Mouse (Mus musculus): ENCODE data around the gene Usp18. TPM values are rescaled to one million over a fixed set of nuclear protein-coding genes. Genes with fewer than 3 reads are reported as not detected.

Gene Usp18
- polyA plus RNA-seq (2012; rRNA removed) (2.6 and 2.9 TPM in 2 replicates), polyA plus RNA-seq (2014; fragmentation: Nextera tagmentation; extraction: Ambion mirVana) (5.4 and 6.0 TPM in 2 replicates)

- TF ChIP-seq EP300 (IDR thresholded peaks at IDR 0.05; ENCODE audit: low read depth) (peak; percentile 72), CTCF (IDR thresholded peaks at IDR 0.05; ENCODE audit: low read depth) (no peak)
- Histone ChIP-seq H3K36me3 (replicated peaks; ENCODE audit: control insufficient read depth, insufficient read depth, low read depth) (no peaks in the 10 kb centered on the region), H3K27ac (peak within 1 kb of the TSS; percentile 5; the same call in 1 of the 2 replicates), H3K27me3 (ENCODE audit: control insufficient read depth, insufficient read depth, low read length) (no peaks in the 10 kb centered on the region), H3K4me3 (ENCODE audit: insufficient read depth in 1 of 2, low read depth in 2 of 2, low read length in 2 of 2) (peak within 1 kb of the TSS; percentile 64 to 82), H3K4me1 (replicated peaks; ENCODE audit: control insufficient read depth in 2 of 2, insufficient read depth in 2 of 2, low read length in 1 of 2) (peaks cover 5 to 22% of the 10 kb centered on the region in 2 experiments; a peak in 3 of 4 replicates), H3K9me3 (ENCODE audit: control insufficient read depth, low read length) (no peaks in the 10 kb centered on the region), H3K4me2 (ENCODE audit: low read depth) (peak within 1 kb of the TSS; percentile 75), H3K9ac (replicated peaks) (peak within 1 kb of the TSS; percentile 68)
- ATAC-seq (ENCODE audit: insufficient read depth): peak; percentile 86
- 3% methylated on average over 35 of the region's 35 CpGs for WGBS (ENCODE audit: insufficient replicate concordance)
- peak; percentile 63 to 76 (median 70) for DNase-seq (ENCODE audit: low read depth in 3 of 3, low spot score in 3 of 3)
Measured at GRCm38 (mm10) chr6:121245127-121246036, at the start of gene Usp18. Gene Usp18 (plus strand): TSS chr6:121245906.

DNA sequence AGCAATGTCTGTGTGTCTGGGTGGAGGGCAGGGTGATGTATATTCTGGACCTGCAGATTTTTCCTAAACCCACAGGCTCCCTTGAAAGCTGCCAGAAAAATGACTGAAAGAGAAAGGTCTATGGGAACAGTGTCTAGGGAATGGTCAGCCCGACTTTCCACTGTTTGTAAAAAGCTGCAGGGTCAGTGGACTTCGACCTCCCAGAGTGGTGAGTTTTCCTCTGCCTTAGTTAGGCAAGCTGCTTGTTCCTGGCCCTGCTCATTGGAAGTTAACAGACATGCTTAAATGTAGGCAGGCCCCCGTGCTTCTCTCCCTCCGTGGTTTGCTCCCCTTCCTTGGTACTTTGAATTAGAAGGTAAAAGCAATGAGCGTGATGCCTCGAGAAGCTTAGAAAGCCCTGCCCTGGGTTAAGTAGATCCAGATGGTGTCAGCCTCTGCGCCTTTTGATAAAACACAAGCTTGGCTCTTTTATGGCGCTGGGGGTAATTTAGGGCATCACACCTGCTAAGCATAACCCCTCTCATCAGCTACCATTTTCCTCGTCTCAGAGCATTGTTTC lies 47.8 kb upstream of the Usp18 start:
- ATAC-seq (ENCODE audit: insufficient read depth) (peak; percentile 51; the same call in 1 of the 2 replicates), DNase-seq (ENCODE audit: low read depth in 3 of 3, low spot score in 3 of 3) (no peak)
- H3K27me3 ChIP-seq (ENCODE audit: control insufficient read depth, insufficient read depth, low read length): no peaks in the 10 kb centered on the region
- WGBS (ENCODE audit: insufficient replicate concordance): 59% methylated on average over 9 of the region's 9 CpGs
- no peak overlapping the region for H3K4me2 ChIP-seq (ENCODE audit: low read depth)
- no peak overlapping the region for H3K4me3 ChIP-seq (ENCODE audit: insufficient read depth in 1 of 2, low read depth in 2 of 2, low read length in 2 of 2)
- H3K4me1 ChIP-seq (replicated peaks; ENCODE audit: control insufficient read depth in 2 of 2, insufficient read depth in 2 of 2, low read length in 1 of 2): peaks cover 0 to 4% of the 10 kb centered on the region in 2 experiments; a peak in 2 of 4 replicates
- TF ChIP-seq CTCF (IDR thresholded peaks at IDR 0.05; ENCODE audit: low read depth): no peak
- no peak for TF ChIP-seq EP300 (IDR thresholded peaks at IDR 0.05; ENCODE audit: low read depth)
- no peaks in the 10 kb centered on the region for H3K36me3 ChIP-seq (replicated peaks; ENCODE audit: control insufficient read depth, insufficient read depth, low read depth)
- no peak overlapping the region; the same call in 1 of the 2 replicates for H3K27ac ChIP-seq
- H3K9me3 ChIP-seq (ENCODE audit: control insufficient read depth, low read length): no peaks in the 10 kb centered on the region
- H3K9ac ChIP-seq (replicated peaks): no peak overlapping the region

DNA sequence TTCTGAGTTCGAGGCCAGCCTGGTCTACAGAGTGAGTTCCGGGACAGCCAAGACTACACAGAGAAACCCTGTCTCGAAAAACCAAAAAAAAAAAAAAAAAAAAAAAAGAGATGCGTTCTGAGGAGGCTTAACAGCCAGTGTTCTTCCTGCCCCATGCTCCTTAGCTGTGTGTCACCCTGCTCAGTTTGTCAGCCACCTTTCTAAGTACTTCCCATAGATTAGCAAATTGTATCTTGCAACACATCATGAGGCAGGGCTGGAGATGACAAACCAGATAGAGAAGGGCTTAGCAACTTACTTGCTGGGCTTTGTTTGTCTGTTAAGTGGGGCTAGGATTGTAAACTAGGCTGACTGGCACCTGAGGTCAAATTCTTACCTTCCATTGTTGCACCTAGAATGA lies 45.2 kb upstream of the Usp18 start:
- H3K4me1 ChIP-seq (replicated peaks; ENCODE audit: control insufficient read depth in 2 of 2, insufficient read depth in 2 of 2, low read length in 1 of 2): peaks cover 0 to 4% of the 10 kb centered on the region in 2 experiments; a peak in 2 of 4 replicates
- no peaks in the 10 kb centered on the region for H3K27me3 ChIP-seq (ENCODE audit: control insufficient read depth, insufficient read depth, low read length)
- no peak overlapping the region for H3K4me2 ChIP-seq (ENCODE audit: low read depth)
- no peak overlapping the region for H3K9ac ChIP-seq (replicated peaks)
- no peaks in the 10 kb centered on the region for H3K36me3 ChIP-seq (replicated peaks; ENCODE audit: control insufficient read depth, insufficient read depth, low read depth)
- no peak overlapping the region for H3K4me3 ChIP-seq (ENCODE audit: insufficient read depth in 1 of 2, low read depth in 2 of 2, low read length in 2 of 2)
- no peak for ATAC-seq (ENCODE audit: insufficient read depth)
- DNase-seq (ENCODE audit: low read depth in 3 of 3, low spot score in 3 of 3): no peak
- H3K9me3 ChIP-seq (ENCODE audit: control insufficient read depth, low read length): no peaks in the 10 kb centered on the region
- H3K27ac ChIP-seq: no peak overlapping the region
- TF ChIP-seq CTCF (IDR thresholded peaks at IDR 0.05; ENCODE audit: low read depth) (no peak), EP300 (IDR thresholded peaks at IDR 0.05; ENCODE audit: low read depth) (no peak)
- 57% methylated on average over 3 of the region's 4 CpGs for WGBS (ENCODE audit: insufficient replicate concordance)

GRCm38 (mm10) chr6:121202026-121202425 lies 43.7 kb upstream of the Usp18 start:
- DNase-seq (ENCODE audit: low read depth in 3 of 3, low spot score in 3 of 3): no peak
- ATAC-seq (ENCODE audit: insufficient read depth): no peak
- H3K27me3 ChIP-seq (ENCODE audit: control insufficient read depth, insufficient read depth, low read length): no peaks in the 10 kb centered on the region
- H3K4me1 ChIP-seq (replicated peaks; ENCODE audit: control insufficient read depth in 2 of 2, insufficient read depth in 2 of 2, low read length in 1 of 2): peaks cover 0 to 4% of the 10 kb centered on the region in 2 experiments; a peak in 2 of 4 replicates
- no peak overlapping the region for H3K4me3 ChIP-seq (ENCODE audit: insufficient read depth in 1 of 2, low read depth in 2 of 2, low read length in 2 of 2)
- no peak overlapping the region for H3K9ac ChIP-seq (replicated peaks)
- H3K9me3 ChIP-seq (ENCODE audit: control insufficient read depth, low read length): no peaks in the 10 kb centered on the region
- TF ChIP-seq EP300 (IDR thresholded peaks at IDR 0.05; ENCODE audit: low read depth) (no peak), CTCF (IDR thresholded peaks at IDR 0.05; ENCODE audit: low read depth) (no peak)
- no peak overlapping the region for H3K27ac ChIP-seq
- H3K4me2 ChIP-seq (ENCODE audit: low read depth): no peak overlapping the region
- 79% methylated on average over 5 of the region's 5 CpGs for WGBS (ENCODE audit: insufficient replicate concordance)
- no peaks in the 10 kb centered on the region for H3K36me3 ChIP-seq (replicated peaks; ENCODE audit: control insufficient read depth, insufficient read depth, low read depth)

DNA sequence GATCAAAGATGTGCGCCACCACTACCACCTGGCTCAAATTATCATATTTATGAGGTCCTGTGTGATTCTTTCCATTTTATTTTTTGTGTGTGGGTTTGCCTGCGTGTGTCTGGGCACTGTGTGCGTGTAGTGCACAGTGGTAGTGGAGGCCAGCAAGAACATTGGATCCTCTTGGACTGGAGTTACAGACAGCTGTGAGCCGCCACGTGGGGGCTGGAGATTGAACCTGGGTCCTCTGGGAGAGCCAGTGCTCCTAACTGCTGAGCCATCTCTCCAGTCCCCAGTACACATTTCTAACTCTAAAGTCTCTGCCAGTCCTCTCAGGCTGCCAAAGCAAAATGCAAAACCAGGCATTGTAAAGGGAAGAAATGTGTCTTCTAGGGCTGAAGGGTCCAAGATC lies 39.2 kb upstream of the Usp18 start:
- 76% methylated on average over 5 of the region's 5 CpGs for WGBS (ENCODE audit: insufficient replicate concordance)
- no peaks in the 10 kb centered on the region for H3K4me1 ChIP-seq (replicated peaks; ENCODE audit: control insufficient read depth in 2 of 2, insufficient read depth in 2 of 2, low read length in 1 of 2)
- TF ChIP-seq CTCF (IDR thresholded peaks at IDR 0.05; ENCODE audit: low read depth): no peak
- TF ChIP-seq EP300 (IDR thresholded peaks at IDR 0.05; ENCODE audit: low read depth): no peak
- DNase-seq (ENCODE audit: low read depth in 3 of 3, low spot score in 3 of 3) (no peak), ATAC-seq (ENCODE audit: insufficient read depth) (no peak)
- no peak overlapping the region for H3K27ac ChIP-seq
- no peak overlapping the region for H3K9ac ChIP-seq (replicated peaks)
- H3K36me3 ChIP-seq (replicated peaks; ENCODE audit: control insufficient read depth, insufficient read depth, low read depth): no peaks in the 10 kb centered on the region
- peaks cover 13% of the 10 kb centered on the region for H3K27me3 ChIP-seq (ENCODE audit: control insufficient read depth, insufficient read depth, low read length)
- H3K4me3 ChIP-seq (ENCODE audit: insufficient read depth in 1 of 2, low read depth in 2 of 2, low read length in 2 of 2): no peak overlapping the region
- H3K9me3 ChIP-seq (ENCODE audit: control insufficient read depth, low read length): no peaks in the 10 kb centered on the region
- no peak overlapping the region for H3K4me2 ChIP-seq (ENCODE audit: low read depth)
